Mouse (Mus musculus): ENCODE measurements at regions not wholly inside any gene's neighbourhood (a gene's known extent, or its start where the extent isn't known, plus 50 kb on each side); places are given as distances from the start of the nearest gene placed in this dataset.

- H3K9ac ChIP-seq: no peak overlapping the region
- H3K4me2 ChIP-seq: no peak overlapping the region
- 51% methylated on average over 9 of the region's 9 CpGs for WGBS
- H3K27ac ChIP-seq: peak overlapping the region; percentile 58; the same call in 1 of the 2 replicates
- peaks cover 22% of the 10 kb centered on the region for H3K4me1 ChIP-seq (replicated peaks)
- no peaks in the 10 kb centered on the region for H3K27me3 ChIP-seq
- no peaks in the 10 kb centered on the region for H3K36me3 ChIP-seq
- peaks cover 5% of the 10 kb centered on the region for H3K9me3 ChIP-seq
- no peak for ATAC-seq (ENCODE audit: low FRiP score)
- no peak overlapping the region for H3K4me3 ChIP-seq
These were observed 211.9 kb downstream of the Gm10260 start for GRCm38 (mm10) chr13:97548527-97548977.

- H3K4me3 ChIP-seq: no peak overlapping the region
- no peak overlapping the region for H3K4me2 ChIP-seq
- no peaks in the 10 kb centered on the region for H3K36me3 ChIP-seq
- H3K4me1 ChIP-seq (replicated peaks): peaks cover 22% of the 10 kb centered on the region
- no peak overlapping the region for H3K9ac ChIP-seq
- ATAC-seq (ENCODE audit: low FRiP score): no peak
- no peaks in the 10 kb centered on the region for H3K27me3 ChIP-seq
- WGBS: 58% methylated on average over 5 of the region's 5 CpGs
- H3K9me3 ChIP-seq: peaks cover 5% of the 10 kb centered on the region
- H3K27ac ChIP-seq: peak overlapping the region; percentile 5; the same call in 1 of the 2 replicates
These were observed 213.5 kb downstream of the Gm10260 start for GRCm38 (mm10) chr13:97546936-97547335.

- Histone ChIP-seq H3K4me1 (replicated peaks) (peaks cover 22% of the 10 kb centered on the region), H3K27ac (0 out of 2 replicates have a peak overlapping the region, but pooled peaks have one; percentile 48), H3K9me3 (peaks cover 5% of the 10 kb centered on the region), H3K36me3 (no peaks in the 10 kb centered on the region), H3K27me3 (no peaks in the 10 kb centered on the region), H3K9ac (no peak overlapping the region), H3K4me2 (no peak overlapping the region), H3K4me3 (no peak overlapping the region)
- WGBS: 36% methylated on average over 9 of the region's 9 CpGs
- peak; percentile 59; the same call in 1 of the 2 replicates for ATAC-seq (ENCODE audit: low FRiP score)
These were observed 214.4 kb downstream of the Gm10260 start for GRCm38 (mm10) chr13:97545971-97546454.

GRCm38 (mm10) chr13:97539686-97540085 lies 220.7 kb downstream of the Gm10260 start:
- H3K4me3 ChIP-seq: no peak overlapping the region
- H3K27me3 ChIP-seq: no peaks in the 10 kb centered on the region
- H3K36me3 ChIP-seq: no peaks in the 10 kb centered on the region
- H3K4me1 ChIP-seq (replicated peaks): peaks cover 20% of the 10 kb centered on the region; the same call in 1 of the 2 replicates
- H3K9ac ChIP-seq: no peak overlapping the region
- H3K27ac ChIP-seq: no peak overlapping the region
- no peak overlapping the region for H3K4me2 ChIP-seq
- WGBS: 58% methylated on average over 9 of the region's 9 CpGs
- no peaks in the 10 kb centered on the region; the same call in 1 of the 2 replicates for H3K9me3 ChIP-seq
- ATAC-seq (ENCODE audit: low FRiP score): no peak

DNA sequence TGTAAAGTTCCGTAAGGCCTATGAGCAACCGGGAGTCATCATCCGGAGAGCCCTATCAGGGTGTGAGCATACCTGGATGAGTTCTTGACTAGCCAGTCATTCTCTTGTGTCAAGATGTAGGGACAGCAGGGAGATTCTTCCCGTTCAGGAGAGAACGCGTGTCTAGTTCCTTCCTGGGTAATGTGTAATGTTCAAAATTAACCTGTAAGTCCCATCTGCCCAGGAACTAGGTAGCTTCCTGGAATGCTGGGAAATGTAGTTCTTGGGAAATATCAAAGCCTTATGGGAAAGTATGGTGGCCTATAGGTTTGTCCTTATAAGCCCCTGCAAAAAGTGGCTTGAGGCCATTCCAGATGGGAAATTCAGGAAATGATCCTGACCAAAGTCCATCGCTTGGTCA lies 222.0 kb downstream of the Gm10260 start:
- Histone ChIP-seq H3K4me1 (replicated peaks) (peaks cover 26% of the 10 kb centered on the region; the same call in 1 of the 2 replicates), H3K4me2 (no peak overlapping the region), H3K36me3 (no peaks in the 10 kb centered on the region), H3K27me3 (no peaks in the 10 kb centered on the region), H3K9ac (no peak overlapping the region), H3K27ac (no peak overlapping the region), H3K9me3 (no peaks in the 10 kb centered on the region), H3K4me3 (no peak overlapping the region)
- ATAC-seq (ENCODE audit: low FRiP score): no peak
- WGBS: 94% methylated on average over 7 of the region's 7 CpGs

- H3K27ac ChIP-seq: peak overlapping the region; percentile 49; the same call in 1 of the 2 replicates
- no peak overlapping the region for H3K9ac ChIP-seq
- WGBS: 66% methylated on average over 7 of the region's 7 CpGs
- H3K4me1 ChIP-seq (replicated peaks): peaks cover 26% of the 10 kb centered on the region; the same call in 1 of the 2 replicates
- ATAC-seq (ENCODE audit: low FRiP score): no peak
- no peaks in the 10 kb centered on the region for H3K36me3 ChIP-seq
- no peak overlapping the region for H3K4me3 ChIP-seq
- H3K27me3 ChIP-seq: no peaks in the 10 kb centered on the region
- H3K4me2 ChIP-seq: peak overlapping the region; percentile 22; the same call in 1 of the 2 replicates
- H3K9me3 ChIP-seq: no peaks in the 10 kb centered on the region
These were observed 222.7 kb downstream of the Gm10260 start for GRCm38 (mm10) chr13:97537686-97538085.

DNA sequence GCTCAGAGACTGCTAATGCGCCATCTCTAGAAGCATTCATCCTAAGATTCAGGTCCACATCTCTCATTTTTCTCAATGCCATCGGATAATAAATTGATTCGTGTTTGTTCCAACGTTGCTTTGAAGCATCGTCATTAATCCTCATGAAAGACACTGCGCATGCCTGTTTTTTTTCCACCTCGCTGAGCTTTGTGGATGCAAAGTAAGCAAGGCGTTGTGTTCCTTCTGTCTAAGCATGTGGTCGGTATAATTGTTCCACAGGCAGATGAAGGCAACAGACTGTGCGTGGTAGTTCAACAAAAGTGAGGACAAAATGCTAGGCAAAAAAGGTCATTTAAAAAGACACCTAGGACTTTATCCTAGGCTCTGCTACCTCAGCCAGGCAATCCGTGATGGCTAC lies 223.2 kb downstream of the Gm10260 start:
- WGBS: 49% methylated on average over 11 of the region's 11 CpGs
- H3K9me3 ChIP-seq: no peaks in the 10 kb centered on the region
- no peak overlapping the region for H3K9ac ChIP-seq
- H3K4me2 ChIP-seq: peak overlapping the region; percentile 22
- peak overlapping the region; percentile 61; the same call in 1 of the 2 replicates for H3K27ac ChIP-seq
- H3K36me3 ChIP-seq: no peaks in the 10 kb centered on the region
- 0 out of 2 replicates have a peak, but pooled peaks have one; percentile 25 for ATAC-seq (ENCODE audit: low FRiP score)
- no peak overlapping the region for H3K4me3 ChIP-seq
- no peaks in the 10 kb centered on the region for H3K27me3 ChIP-seq
- peaks cover 26% of the 10 kb centered on the region; the same call in 1 of the 2 replicates for H3K4me1 ChIP-seq (replicated peaks)

DNA sequence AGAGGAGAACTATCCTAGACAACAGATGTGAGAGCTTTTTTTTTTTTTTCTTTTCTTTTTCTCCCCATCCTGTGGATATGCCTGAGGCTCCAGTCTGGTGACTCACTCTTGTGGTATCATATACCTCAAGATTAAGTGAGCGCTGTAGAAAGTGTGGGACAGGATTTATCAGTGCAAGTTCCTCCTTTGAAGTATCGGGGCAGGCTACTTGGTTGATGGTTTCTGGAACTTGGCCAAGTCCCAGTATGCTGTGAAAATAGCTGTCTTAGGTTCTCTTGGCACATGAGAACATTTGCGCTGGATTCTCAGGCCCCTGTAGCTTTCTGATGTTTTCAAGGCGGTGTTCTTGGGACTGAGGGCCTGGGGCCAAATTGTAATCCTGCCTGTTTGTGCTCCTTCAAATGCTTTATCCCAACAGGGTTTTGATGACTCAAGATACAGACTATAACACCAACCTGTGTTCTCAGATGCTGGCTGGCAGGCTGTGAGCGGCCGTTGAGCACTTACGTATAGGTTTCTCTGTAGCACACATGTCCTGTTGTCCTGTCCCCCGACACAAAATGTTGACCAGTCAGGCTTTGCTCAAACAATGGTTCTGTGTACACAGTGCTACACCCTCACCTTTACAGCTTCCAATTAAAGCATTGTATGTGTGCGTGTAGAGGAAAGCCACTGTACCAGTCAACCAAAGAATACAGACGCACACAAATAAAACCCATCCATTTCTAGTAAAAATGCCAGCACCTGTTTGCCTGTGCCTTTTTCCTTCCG lies 226.4 kb downstream of the Gm10260 start:
- ATAC-seq (ENCODE audit: low FRiP score): no peak; the same call in 1 of the 2 replicates

DNA sequence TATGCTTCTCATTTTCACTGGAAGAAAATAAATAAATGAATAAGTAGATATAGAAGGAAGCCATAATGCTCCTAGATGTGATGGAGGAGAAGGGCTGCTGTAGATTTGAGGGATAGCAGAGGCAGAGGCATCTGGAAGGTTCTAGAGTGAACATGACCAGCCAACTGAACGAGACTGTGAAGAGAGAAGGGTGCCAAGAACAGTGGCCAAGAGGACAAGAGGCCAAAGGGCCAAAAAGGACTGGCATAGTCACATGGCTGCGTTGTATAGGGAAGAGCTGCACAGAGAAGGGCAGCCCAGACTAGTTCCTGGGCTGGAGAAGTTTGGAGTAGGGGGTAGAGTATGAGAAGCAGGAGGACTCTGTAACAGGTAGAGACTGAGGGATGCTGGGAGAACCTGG lies 229.3 kb downstream of the Gm10260 start:
- Histone ChIP-seq H3K4me1 (replicated peaks) (peaks cover 13% of the 10 kb centered on the region), H3K4me3 (no peak overlapping the region), H3K4me2 (no peak overlapping the region), H3K27ac (peak overlapping the region; percentile 14), H3K9ac (no peak overlapping the region), H3K36me3 (no peaks in the 10 kb centered on the region), H3K9me3 (0 out of 2 replicates have a peak, but pooled peaks cover 4% of the 10 kb centered on the region), H3K27me3 (no peaks in the 10 kb centered on the region)
- WGBS: 96% methylated on average over 2 of the region's 2 CpGs
- no peak for ATAC-seq (ENCODE audit: low FRiP score)

More for the DNA sequence above, 226.4 kb downstream of the Gm10260 start:
- H3K27ac ChIP-seq: 0 out of 2 replicates have a peak overlapping the region, but pooled peaks have one; percentile 20
- WGBS: 75% methylated on average over 11 of the region's 11 CpGs
- H3K4me1 ChIP-seq (replicated peaks): peaks cover 28% of the 10 kb centered on the region
- no peak overlapping the region for H3K4me2 ChIP-seq
- no peak overlapping the region for H3K9ac ChIP-seq
- no peak overlapping the region for H3K4me3 ChIP-seq
- no peaks in the 10 kb centered on the region for H3K27me3 ChIP-seq
- no peaks in the 10 kb centered on the region for H3K9me3 ChIP-seq
- no peaks in the 10 kb centered on the region for H3K36me3 ChIP-seq

DNA sequence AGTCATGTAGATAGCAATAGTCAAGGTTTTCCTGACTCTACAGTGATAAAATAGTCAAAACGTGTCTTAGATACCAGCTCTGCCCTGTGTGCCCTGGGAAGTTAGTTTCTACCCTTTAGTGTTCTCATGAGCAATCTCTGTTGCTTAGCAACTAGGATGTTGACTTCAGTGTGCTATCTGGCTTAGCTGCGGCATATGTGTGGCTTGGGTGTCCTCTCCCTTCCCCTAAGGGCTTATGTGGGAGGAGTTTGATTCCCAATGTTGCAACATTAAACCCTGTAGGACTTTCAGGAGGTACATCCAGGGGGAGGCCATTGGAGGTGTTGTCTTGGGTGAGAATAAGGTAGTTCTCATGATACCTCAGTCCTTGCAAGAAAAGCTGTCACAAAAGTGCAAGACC lies 229.9 kb downstream of the Gm10260 start:
- Histone ChIP-seq H3K4me1 (replicated peaks) (peaks cover 13% of the 10 kb centered on the region), H3K27ac (peak overlapping the region; percentile 14; the same call in 1 of the 2 replicates), H3K4me2 (no peak overlapping the region), H3K27me3 (no peaks in the 10 kb centered on the region), H3K9ac (no peak overlapping the region), H3K36me3 (no peaks in the 10 kb centered on the region), H3K4me3 (no peak overlapping the region), H3K9me3 (0 out of 2 replicates have a peak, but pooled peaks cover 4% of the 10 kb centered on the region)
- WGBS: 17% methylated on average over 2 of the region's 2 CpGs
- no peak for ATAC-seq (ENCODE audit: low FRiP score)

DNA sequence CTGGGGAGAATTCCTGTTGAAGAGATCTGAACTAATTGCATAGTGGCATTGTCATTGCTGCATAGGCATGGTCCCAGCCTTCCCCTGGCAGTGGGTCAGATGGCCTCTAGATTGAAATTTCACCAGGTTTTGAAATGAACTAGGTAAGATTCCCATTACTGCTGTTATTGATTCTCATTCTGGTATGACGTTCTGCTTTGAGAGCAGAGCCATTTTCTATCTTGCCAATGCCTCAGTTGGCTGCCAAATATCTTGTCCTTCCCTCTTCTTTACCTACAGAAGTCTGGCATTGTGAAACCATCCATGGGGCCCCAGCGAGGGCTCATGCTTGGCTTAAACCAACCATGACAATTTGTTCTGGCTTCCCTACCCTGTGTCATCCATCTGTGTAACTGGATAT lies 232.5 kb downstream of the Gm10260 start:
- no peaks in the 10 kb centered on the region for H3K36me3 ChIP-seq
- 85% methylated on average over 2 of the region's 2 CpGs for WGBS
- no peak for ATAC-seq (ENCODE audit: low FRiP score)
- 0 out of 2 replicates have a peak, but pooled peaks cover 4% of the 10 kb centered on the region for H3K9me3 ChIP-seq
- no peak overlapping the region for H3K4me2 ChIP-seq
- H3K4me3 ChIP-seq: no peak overlapping the region
- peaks cover 18% of the 10 kb centered on the region for H3K4me1 ChIP-seq (replicated peaks)
- H3K9ac ChIP-seq: no peak overlapping the region
- H3K27ac ChIP-seq: no peak overlapping the region
- H3K27me3 ChIP-seq: no peaks in the 10 kb centered on the region

DNA sequence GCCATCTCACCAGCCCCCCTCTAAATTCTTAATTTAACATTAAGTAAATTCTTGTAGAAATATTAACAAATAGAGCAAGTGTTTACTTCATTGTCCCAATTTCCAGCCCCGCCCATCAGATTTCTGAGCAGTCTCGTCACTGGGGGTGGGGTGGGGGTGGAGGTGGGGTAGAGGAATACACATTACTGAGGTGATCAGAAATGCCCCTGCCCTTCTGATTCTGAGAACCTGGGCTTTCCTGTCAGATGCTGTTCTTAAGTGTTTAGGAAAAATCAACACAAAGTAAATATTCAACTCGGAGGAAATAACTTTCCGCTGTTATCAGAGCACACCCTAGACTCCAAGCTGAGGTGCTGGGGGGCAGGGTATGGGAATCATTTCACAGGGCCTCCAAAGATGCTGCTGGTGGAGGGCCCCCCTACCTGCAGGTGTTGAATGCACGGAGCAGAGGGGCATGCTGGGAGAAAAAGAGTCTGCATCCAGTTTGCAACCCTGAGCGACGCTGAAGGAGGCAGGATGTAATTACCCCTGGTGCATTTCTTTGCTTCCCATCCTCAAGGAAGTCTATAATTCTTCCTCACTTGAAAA lies 235.5 kb downstream of the Gm10260 start:
- ATAC-seq (ENCODE audit: low FRiP score): no peak
- 67% methylated on average over 7 of the region's 7 CpGs for WGBS
- 0 out of 2 replicates have a peak, but pooled peaks cover 4% of the 10 kb centered on the region for H3K9me3 ChIP-seq
- peaks cover 13% of the 10 kb centered on the region for H3K4me1 ChIP-seq (replicated peaks)
- H3K27ac ChIP-seq: no peak overlapping the region
- H3K36me3 ChIP-seq: no peaks in the 10 kb centered on the region
- no peak overlapping the region for H3K9ac ChIP-seq
- H3K4me2 ChIP-seq: no peak overlapping the region
- H3K27me3 ChIP-seq: no peaks in the 10 kb centered on the region
- no peak overlapping the region for H3K4me3 ChIP-seq
